In genomic region chr1:77213462-77214098, GRCm38 (mm10) we compare ENCODE assay signal across 11 mouse cellular contexts.
DNase-seq lines count a peak whose midpoint lies in the region; ATAC-seq lines count a peak whose summit lies in the region.
"Had no signal": no experiment of that assay in that cellular context is flagged by ENCODE, and none has a peak within 500 bp of the region (broad histone marks: within the 10 kb centered on the region; RNA-seq: fewer than 3 reads in every experiment).

No protein-coding gene starts in this region.

- no peak overlapping the region for H3K27ac ChIP-seq in hindbrain, embryonic 11.5 days (ENCODE audit: low read depth, low read length)
- H3K27ac ChIP-seq: embryonic facial prominence, embryonic 15.5 days; neural tube, embryonic 12.5 days had no signal

- peak; percentile 93 for DNase-seq in heart, adult 11 months
- DNase-seq in heart, postnatal 25 days (ENCODE audit: low spot score), result no peak
- DNase-seq in heart, postnatal 4 days, result peak; percentile 42
- DNase-seq in lung, postnatal 4 days, result peak; percentile 13 to 37
- no peak for DNase-seq in hindbrain, embryonic 11.5 days (ENCODE audit: low spot score)
- DNase-seq in spleen, postnatal 14 days (ENCODE audit: low spot score in 2 of 2), result no peak

- no peaks in the 10 kb centered on the region for H3K9me3 ChIP-seq in hindbrain, embryonic 11.5 days (ENCODE audit: control insufficient read depth, low read length)
- H3K9me3 ChIP-seq: embryonic facial prominence, embryonic 15.5 days; neural tube, embryonic 12.5 days had no signal

- WGBS in hindbrain, embryonic 11.5 days, result 67% methylated on average over 8 of the region's 8 CpGs

- H3K9ac ChIP-seq in hindbrain, embryonic 11.5 days (ENCODE audit: low read depth, low read length), result no peak overlapping the region
- H3K9ac ChIP-seq: embryonic facial prominence, embryonic 15.5 days; neural tube, embryonic 12.5 days had no signal

- no peaks in the 10 kb centered on the region for H3K27me3 ChIP-seq in hindbrain, embryonic 11.5 days (ENCODE audit: control insufficient read depth, insufficient read depth, low read length)
- H3K27me3 ChIP-seq: embryonic facial prominence, embryonic 15.5 days; neural tube, embryonic 12.5 days had no signal

- peak; percentile 84 for ATAC-seq in common myeloid progenitor, adult 5-6 weeks (replicated peaks; ENCODE audit: low read depth, poor library complexity, severe bottlenecking)
- ATAC-seq in CD4-positive, CD25-positive, alpha-beta regulatory T cell, adult 4 months, result no peak
- no peak for ATAC-seq in hindbrain, embryonic 11.5 days (ENCODE audit: low FRiP score)
- ATAC-seq: hindbrain, embryonic 16.5 days had no signal

- no peak overlapping the region for H3K4me2 ChIP-seq in hindbrain, embryonic 11.5 days (replicated peaks; ENCODE audit: low read depth, low read length)
- H3K4me2 ChIP-seq: embryonic facial prominence, embryonic 15.5 days; neural tube, embryonic 12.5 days had no signal

- no peaks in the 10 kb centered on the region for H3K36me3 ChIP-seq in hindbrain, embryonic 11.5 days (ENCODE audit: control insufficient read depth, insufficient read depth, low read length)
- H3K36me3 ChIP-seq: embryonic facial prominence, embryonic 15.5 days; neural tube, embryonic 12.5 days had no signal

- intact Hi-C loops in heart, postnatal 25 days (cut with DNase I), result no loop called here

- H3K4me1 ChIP-seq in hindbrain, embryonic 11.5 days (replicated peaks; ENCODE audit: control insufficient read depth, insufficient read depth, low read length), result no peaks in the 10 kb centered on the region
- H3K4me1 ChIP-seq: neural tube, embryonic 12.5 days had no signal

- no peak overlapping the region for H3K4me3 ChIP-seq in hindbrain, embryonic 11.5 days (ENCODE audit: low read depth, low read length)
- H3K4me3 ChIP-seq: embryonic facial prominence, embryonic 15.5 days; neural tube, embryonic 12.5 days had no signal

Comparison
In these comparisons a context has a peak if more than half of its experiments do, and no peak if none do; other contexts are left out.
1. DNase-seq: peak in heart, adult 11 months (single experiment), heart, postnatal 4 days (single experiment) and lung, postnatal 4 days (2 of 2); none in heart, postnatal 25 days (single experiment), hindbrain, embryonic 11.5 days (single experiment) and spleen, postnatal 14 days (0 of 2).